Mouse (Mus musculus): ENCODE measurements around the gene Krt8.

GRCm38 (mm10) chr15:101977043-101977726 is 27.1 kb downstream of the Krt8 start:
- TF ChIP-seq GATA1 (IDR thresholded peaks at IDR 0.05; ENCODE audit: low read length) = no peak
- no peak for TF ChIP-seq TAL1 (IDR thresholded peaks at IDR 0.05; ENCODE audit: low read length)
